Mouse (Mus musculus): ENCODE results near the gene Tgm1. TPM values are rescaled to one million over a fixed set of nuclear protein-coding genes. Genes with fewer than 3 reads are reported as not detected.
A peak's percentile ranks its signal among the peaks of the same experiment; 100 is the strongest.

Gene Tgm1
- polyA plus RNA-seq, 1 experiment from 2014 or later = 1.2 TPM

DNA sequence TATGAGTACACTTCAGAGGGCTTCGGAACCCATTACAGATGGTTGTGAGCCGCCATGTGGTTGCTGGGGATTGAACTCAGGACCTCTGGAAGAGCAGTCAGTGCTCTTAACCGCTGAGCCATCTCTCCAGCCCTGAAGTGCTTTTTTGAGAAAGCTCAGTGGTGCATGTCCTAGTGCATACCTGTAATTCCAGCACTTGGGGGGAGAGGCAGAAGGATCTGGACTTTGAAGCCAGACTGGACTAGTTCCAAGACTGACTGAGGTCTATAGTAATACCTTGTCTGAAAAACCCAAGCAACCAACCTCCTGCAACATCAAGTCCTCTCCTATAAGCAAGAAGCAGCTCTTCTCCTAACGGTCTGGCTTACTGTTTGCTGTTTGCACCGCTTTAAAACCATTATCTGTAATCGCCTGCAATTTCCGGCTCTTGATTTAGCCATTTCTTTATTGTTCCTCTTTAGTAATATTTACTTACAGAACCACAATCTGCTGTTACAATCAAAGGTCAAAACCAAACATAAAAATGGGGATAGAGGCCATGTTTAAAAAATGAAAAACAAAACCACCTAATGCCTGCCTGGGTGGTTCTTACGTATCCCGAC lies 23.5 kb upstream of the Tgm1 start:
- H3K4me2 ChIP-seq (replicated peaks) = no peak overlapping the region
- 0 out of 2 replicates have a peak, but pooled peaks cover 21% of the 10 kb centered on the region for H3K4me1 ChIP-seq (replicated peaks)
- H3K27me3 ChIP-seq (replicated peaks) = no peaks in the 10 kb centered on the region
- WGBS = 75% methylated on average over 9 of the region's 9 CpGs
- H3K9me3 ChIP-seq = no peaks in the 10 kb centered on the region
- H3K4me3 ChIP-seq (replicated peaks) = no peak overlapping the region
- peaks cover 13% of the 10 kb centered on the region for H3K36me3 ChIP-seq
- no peak for ATAC-seq
- no peak overlapping the region for H3K27ac ChIP-seq
- H3K9ac ChIP-seq = no peak overlapping the region

DNA sequence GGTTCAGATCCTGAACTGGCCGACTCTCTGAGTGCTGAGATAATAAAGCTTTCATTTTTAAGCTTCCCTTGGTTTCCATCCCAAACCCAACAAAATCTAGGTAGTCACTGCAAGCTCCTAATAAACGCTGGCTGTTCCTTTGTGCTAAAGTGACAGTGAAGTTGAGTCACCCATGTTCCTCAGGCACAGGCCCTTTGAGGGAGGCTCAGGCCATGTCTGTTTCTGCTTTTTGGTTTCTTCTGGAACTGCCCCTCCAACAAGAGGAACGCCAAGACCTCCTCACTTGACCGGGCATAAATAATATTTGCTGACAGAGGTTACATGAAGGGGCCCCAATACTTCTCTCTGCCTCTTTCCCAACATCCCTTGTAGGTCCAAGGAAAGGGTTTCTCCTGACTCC lies 22.0 kb upstream of the Tgm1 start:
- H3K27ac ChIP-seq = peak overlapping the region; percentile 34; the same call in 1 of the 2 replicates
- 56% methylated on average over 4 of the region's 4 CpGs for WGBS

DNA sequence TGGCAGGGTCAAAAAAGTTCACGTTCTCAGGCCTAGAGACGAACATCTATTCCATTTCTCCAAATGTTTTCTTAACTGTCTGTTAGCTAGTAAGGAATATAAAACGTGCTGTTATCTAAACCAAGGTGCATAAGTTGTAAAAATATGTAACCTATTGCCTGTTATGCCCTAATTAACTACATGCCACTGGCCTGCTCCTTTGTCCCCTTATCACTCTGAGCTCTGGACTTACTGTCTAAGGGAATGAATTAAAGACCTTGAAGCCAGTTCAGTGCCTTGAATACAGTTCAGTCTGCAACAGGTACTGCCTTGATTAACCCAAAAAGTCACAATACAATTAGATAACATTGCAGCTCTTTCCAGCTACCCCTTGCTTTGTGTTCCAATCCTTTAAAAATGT lies 21.6 kb upstream of the Tgm1 start:
- ATAC-seq = peak; percentile 82
- Histone ChIP-seq H3K9ac (no peak overlapping the region), H3K27me3 (replicated peaks) (no peaks in the 10 kb centered on the region), H3K36me3 (peaks cover 10% of the 10 kb centered on the region), H3K4me3 (replicated peaks) (no peak overlapping the region), H3K27ac (peak overlapping the region; percentile 34; the same call in 1 of the 2 replicates), H3K4me1 (replicated peaks) (0 out of 2 replicates have a peak, but pooled peaks cover 21% of the 10 kb centered on the region), H3K9me3 (no peaks in the 10 kb centered on the region), H3K4me2 (replicated peaks) (0 out of 2 replicates have a peak overlapping the region, but pooled peaks have one; percentile 26)
- 30% methylated on average over 3 of the region's 3 CpGs for WGBS

More for the DNA sequence above, 22.0 kb upstream of the Tgm1 start:
- H3K4me1 ChIP-seq (replicated peaks) = 0 out of 2 replicates have a peak, but pooled peaks cover 21% of the 10 kb centered on the region
- H3K9ac ChIP-seq = no peak overlapping the region
- H3K27me3 ChIP-seq (replicated peaks) = no peaks in the 10 kb centered on the region
- ATAC-seq = no peak
- H3K4me2 ChIP-seq (replicated peaks) = peak overlapping the region; percentile 26; the same call in 1 of the 2 replicates
- H3K4me3 ChIP-seq (replicated peaks) = no peak overlapping the region
- no peaks in the 10 kb centered on the region for H3K9me3 ChIP-seq
- H3K36me3 ChIP-seq = peaks cover 13% of the 10 kb centered on the region

DNA sequence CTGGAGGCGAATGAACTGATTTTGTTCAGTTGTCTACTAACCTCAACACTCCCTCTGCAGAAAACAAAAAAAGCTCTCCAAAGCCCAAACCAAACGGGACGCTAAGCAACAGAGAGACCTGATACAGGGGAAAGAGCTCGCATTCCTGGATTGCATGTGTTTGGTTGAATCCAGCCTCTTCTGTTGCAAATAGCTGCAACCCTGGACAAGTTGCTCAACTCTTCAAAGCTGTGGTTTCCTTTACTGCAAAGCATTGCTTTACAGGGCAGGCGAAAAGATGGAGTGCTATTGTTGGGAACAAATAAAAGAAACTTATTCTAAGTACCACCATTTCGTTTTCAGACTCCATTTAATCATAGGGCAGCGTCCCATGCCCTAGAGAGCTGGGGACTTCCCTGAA lies 21.1 kb upstream of the Tgm1 start:
- ATAC-seq = peak; percentile 20
- no peak overlapping the region for H3K4me2 ChIP-seq (replicated peaks)
- H3K4me3 ChIP-seq (replicated peaks) = no peak overlapping the region
- H3K36me3 ChIP-seq = peaks cover 6% of the 10 kb centered on the region; the same call in 1 of the 2 replicates
- no peaks in the 10 kb centered on the region for H3K27me3 ChIP-seq (replicated peaks)
- H3K9me3 ChIP-seq = no peaks in the 10 kb centered on the region
- no peak overlapping the region for H3K9ac ChIP-seq
- H3K4me1 ChIP-seq (replicated peaks) = 0 out of 2 replicates have a peak, but pooled peaks cover 21% of the 10 kb centered on the region
- WGBS = 62% methylated on average over 7 of the region's 7 CpGs
- no peak overlapping the region for H3K27ac ChIP-seq

DNA sequence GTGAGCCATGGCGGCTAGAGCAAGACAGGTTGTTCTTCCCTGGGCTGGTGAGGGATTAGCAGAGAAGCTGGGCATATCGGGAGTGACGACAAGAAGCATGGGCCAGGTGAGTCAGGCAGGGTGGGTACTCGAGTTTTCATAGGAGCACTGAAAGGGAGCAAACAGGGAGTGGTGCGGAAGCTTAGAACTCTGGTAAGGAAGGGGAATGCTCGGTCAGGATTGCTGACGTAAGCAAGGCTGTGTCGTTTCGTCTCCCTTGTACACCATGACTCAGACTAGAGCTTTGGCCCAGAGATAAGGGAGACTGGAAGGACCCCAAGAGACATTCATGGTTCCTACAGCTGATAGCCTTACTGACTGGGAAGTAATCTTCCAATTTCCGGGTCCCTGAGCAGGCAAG lies 20.2 kb upstream of the Tgm1 start:
- Histone ChIP-seq H3K27me3 (replicated peaks) (no peaks in the 10 kb centered on the region), H3K4me2 (replicated peaks) (no peak overlapping the region), H3K9me3 (no peaks in the 10 kb centered on the region), H3K9ac (no peak overlapping the region), H3K36me3 (peaks cover 5% of the 10 kb centered on the region; the same call in 1 of the 2 replicates), H3K4me3 (replicated peaks) (no peak overlapping the region), H3K4me1 (replicated peaks) (0 out of 2 replicates have a peak, but pooled peaks cover 21% of the 10 kb centered on the region), H3K27ac (no peak overlapping the region)
- WGBS = 55% methylated on average over 10 of the region's 10 CpGs
- ATAC-seq = peak; percentile 59

DNA sequence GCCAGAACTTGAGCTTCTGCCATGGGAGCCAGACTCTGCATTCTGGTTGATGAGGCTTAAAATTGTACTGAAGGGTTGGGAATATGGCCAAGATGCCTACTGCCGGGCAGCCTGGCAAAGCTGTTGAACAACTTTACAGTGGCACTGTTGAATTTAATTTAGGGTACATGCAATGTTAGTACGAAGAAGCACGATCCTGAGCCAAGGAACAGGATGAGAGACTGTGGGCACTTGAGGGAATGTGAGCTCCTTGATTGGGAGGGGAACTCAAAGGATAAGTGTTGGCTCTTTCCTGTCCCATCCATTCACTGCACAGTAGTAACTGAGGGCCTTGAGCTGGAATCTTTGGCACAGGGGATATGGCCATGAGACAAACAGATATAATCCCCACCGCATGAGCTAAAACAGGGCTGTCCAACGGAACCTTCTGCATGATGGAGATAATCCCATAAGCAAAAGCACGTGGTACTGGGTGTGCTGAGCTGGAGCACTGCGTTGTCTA lies 16.9 kb upstream of the Tgm1 start:
- 83% methylated on average over 7 of the region's 7 CpGs for WGBS
- 0 out of 2 replicates have a peak, but pooled peaks cover 9% of the 10 kb centered on the region for H3K4me1 ChIP-seq (replicated peaks)
- H3K9ac ChIP-seq = no peak overlapping the region
- H3K27ac ChIP-seq = no peak overlapping the region
- ATAC-seq = no peak
- H3K4me3 ChIP-seq (replicated peaks) = no peak overlapping the region
- H3K27me3 ChIP-seq (replicated peaks) = no peaks in the 10 kb centered on the region
- H3K9me3 ChIP-seq = no peaks in the 10 kb centered on the region
- no peak overlapping the region for H3K4me2 ChIP-seq (replicated peaks)
- no peaks in the 10 kb centered on the region for H3K36me3 ChIP-seq

DNA sequence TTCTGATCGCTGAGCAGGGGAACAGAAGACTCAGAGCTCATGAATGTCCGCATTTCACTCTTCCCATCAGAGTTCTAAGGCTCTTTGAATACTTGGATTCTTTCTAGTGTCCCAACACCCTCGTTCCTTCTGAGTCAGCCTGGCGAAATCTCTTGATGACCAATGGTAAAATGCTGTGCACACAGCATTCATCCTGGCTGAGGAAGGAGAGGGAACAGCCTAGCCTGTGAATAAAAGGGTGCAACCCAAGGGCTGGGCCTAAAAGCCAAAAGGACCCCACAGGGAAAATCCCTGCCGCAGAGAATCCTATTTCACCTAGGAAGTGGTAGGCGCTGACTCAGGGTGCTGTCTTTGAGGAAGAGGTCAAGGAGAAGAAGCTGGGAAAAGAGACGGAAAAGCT lies 16.4 kb upstream of the Tgm1 start:
- no peaks in the 10 kb centered on the region for H3K27me3 ChIP-seq (replicated peaks)
- H3K4me2 ChIP-seq (replicated peaks) = no peak overlapping the region
- H3K36me3 ChIP-seq = no peaks in the 10 kb centered on the region
- H3K4me1 ChIP-seq (replicated peaks) = 0 out of 2 replicates have a peak, but pooled peaks cover 9% of the 10 kb centered on the region
- H3K9me3 ChIP-seq = no peaks in the 10 kb centered on the region
- WGBS = 82% methylated on average over 7 of the region's 7 CpGs
- no peak overlapping the region for H3K27ac ChIP-seq
- H3K9ac ChIP-seq = no peak overlapping the region
- ATAC-seq = no peak
- H3K4me3 ChIP-seq (replicated peaks) = no peak overlapping the region

DNA sequence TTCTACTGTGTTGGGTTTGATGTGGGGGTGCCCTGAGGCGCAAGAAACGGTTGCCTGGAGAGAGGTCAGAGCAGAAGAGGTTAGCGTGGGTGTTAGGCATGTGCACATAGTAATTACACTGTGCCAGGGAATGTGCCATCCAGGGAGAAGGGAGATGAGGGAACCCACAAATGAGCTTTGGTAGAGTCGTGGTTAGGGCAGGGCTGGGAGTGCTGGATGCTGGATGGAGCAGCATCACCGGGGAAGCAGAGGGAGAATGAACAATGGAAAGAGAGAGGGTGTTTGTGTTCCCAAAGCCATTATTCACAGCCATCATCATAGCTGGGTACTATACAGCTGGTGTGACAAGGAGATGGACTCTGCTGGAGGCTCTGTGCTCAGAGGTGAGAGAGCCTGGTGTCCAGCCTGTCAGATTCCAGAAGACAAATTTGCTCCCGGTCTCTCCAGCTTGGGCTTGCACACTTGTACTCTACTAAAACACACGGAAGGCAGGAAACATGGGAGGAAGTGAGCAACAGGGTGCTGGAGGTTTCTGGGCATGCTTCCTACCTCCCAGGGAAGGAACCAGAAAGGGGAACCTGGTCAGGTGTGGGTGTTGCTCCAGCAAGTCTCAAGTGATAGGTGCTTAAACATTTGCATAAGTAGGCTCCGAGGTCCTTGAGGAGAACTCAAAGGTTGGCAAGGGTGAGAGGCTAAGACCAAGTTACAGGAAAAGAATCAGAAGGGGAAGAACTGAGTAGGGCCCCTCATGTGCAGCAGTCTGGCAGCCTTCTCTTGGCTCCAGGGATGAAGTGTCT lies 14.4 kb upstream of the Tgm1 start:
- no peak for ATAC-seq
- no peak overlapping the region for H3K4me2 ChIP-seq (replicated peaks)
- H3K27me3 ChIP-seq (replicated peaks) = no peaks in the 10 kb centered on the region
- WGBS = 59% methylated on average over 8 of the region's 8 CpGs
- no peak overlapping the region for H3K4me3 ChIP-seq (replicated peaks)
- H3K36me3 ChIP-seq = no peaks in the 10 kb centered on the region
- no peak overlapping the region for H3K27ac ChIP-seq
- no peaks in the 10 kb centered on the region for H3K4me1 ChIP-seq (replicated peaks)
- H3K9ac ChIP-seq = no peak overlapping the region
- no peaks in the 10 kb centered on the region for H3K9me3 ChIP-seq

DNA sequence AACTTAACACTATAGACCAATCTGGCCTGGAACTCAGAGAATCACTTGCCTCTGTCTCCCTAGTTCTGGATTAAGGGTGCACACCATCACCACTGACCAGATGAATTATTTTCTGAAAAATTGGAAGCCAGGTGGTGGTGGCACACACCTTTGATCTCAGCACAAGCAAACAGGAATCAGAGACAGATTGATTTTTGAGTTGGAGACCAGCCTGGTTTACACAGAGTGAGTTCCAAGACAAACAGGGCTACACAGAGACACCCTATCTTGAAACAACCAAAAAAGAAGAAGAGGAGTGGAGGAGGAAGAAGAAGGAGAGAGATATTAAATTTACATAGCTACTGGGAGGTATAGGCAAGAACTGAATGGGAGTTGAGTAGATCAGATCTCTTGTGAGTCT lies 12.5 kb upstream of the Tgm1 start:
- no peak for ATAC-seq
- H3K27ac ChIP-seq = no peak overlapping the region

DNA sequence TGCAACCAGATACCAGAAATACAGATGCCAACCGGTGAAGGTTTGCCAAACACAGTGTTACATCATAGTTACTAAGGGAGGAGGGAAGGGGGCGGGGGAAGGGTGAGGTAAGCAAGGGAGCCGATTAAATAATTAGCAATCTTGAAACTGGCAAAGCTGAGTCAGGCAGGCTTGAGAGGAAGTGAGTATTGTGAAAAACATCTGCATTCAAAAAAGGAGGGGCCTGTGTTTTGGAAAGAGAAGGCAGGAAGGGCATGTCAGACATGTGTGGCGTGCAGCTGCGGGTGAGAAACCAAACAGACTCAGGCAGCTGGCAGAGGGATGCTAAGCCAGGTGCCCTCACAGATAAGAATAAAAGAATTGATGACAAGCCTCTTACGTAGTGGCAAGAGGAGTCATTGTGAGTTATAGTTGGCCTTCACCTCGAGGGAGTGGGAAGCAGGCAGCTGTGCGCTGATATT lies 10.7 kb upstream of the Tgm1 start:
- Histone ChIP-seq H3K4me2 (replicated peaks) (no peak overlapping the region), H3K4me3 (replicated peaks) (no peak overlapping the region), H3K27me3 (replicated peaks) (no peaks in the 10 kb centered on the region), H3K9ac (no peak overlapping the region), H3K4me1 (replicated peaks) (0 out of 2 replicates have a peak, but pooled peaks cover 7% of the 10 kb centered on the region), H3K36me3 (no peaks in the 10 kb centered on the region; the same call in 1 of the 2 replicates), H3K9me3 (no peaks in the 10 kb centered on the region), H3K27ac (no peak overlapping the region)
- ATAC-seq = no peak
- 58% methylated on average over 8 of the region's 8 CpGs for WGBS

More for the DNA sequence above, 12.5 kb upstream of the Tgm1 start:
- Histone ChIP-seq H3K4me1 (replicated peaks) (0 out of 2 replicates have a peak, but pooled peaks cover 2% of the 10 kb centered on the region), H3K4me3 (replicated peaks) (no peak overlapping the region), H3K36me3 (no peaks in the 10 kb centered on the region), H3K9me3 (no peaks in the 10 kb centered on the region), H3K9ac (no peak overlapping the region), H3K4me2 (replicated peaks) (no peak overlapping the region), H3K27me3 (replicated peaks) (no peaks in the 10 kb centered on the region)

DNA sequence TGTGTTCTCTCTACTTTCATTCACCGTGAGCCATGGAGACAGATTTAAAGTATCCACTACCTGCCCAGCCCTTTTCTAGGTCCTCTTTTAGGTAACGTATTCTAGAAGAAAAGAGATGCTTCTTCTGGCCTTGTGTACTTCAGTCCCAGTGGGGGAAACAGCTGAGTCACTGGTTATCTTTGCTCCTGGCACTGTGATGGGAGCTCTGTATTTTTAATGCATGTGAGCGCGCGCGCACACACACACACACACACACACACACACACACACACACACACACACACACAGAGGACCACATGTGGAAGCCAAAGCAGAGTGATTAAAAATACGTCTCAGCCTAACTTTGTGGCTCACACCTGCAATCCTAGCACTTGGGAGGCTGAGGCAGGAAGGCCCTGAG lies 9.7 kb upstream of the Tgm1 start:
- H3K4me3 ChIP-seq (replicated peaks) = no peak overlapping the region
- no peak overlapping the region for H3K27ac ChIP-seq
- no peak for ATAC-seq
- 0 out of 2 replicates have a peak, but pooled peaks cover 7% of the 10 kb centered on the region for H3K4me1 ChIP-seq (replicated peaks)
- peaks cover under 1% of the 10 kb centered on the region; the same call in 1 of the 2 replicates for H3K36me3 ChIP-seq
- H3K9ac ChIP-seq = no peak overlapping the region
- H3K9me3 ChIP-seq = no peaks in the 10 kb centered on the region
- no peak overlapping the region for H3K4me2 ChIP-seq (replicated peaks)
- H3K27me3 ChIP-seq (replicated peaks) = no peaks in the 10 kb centered on the region
- 89% methylated on average over 7 of the region's 7 CpGs for WGBS

DNA sequence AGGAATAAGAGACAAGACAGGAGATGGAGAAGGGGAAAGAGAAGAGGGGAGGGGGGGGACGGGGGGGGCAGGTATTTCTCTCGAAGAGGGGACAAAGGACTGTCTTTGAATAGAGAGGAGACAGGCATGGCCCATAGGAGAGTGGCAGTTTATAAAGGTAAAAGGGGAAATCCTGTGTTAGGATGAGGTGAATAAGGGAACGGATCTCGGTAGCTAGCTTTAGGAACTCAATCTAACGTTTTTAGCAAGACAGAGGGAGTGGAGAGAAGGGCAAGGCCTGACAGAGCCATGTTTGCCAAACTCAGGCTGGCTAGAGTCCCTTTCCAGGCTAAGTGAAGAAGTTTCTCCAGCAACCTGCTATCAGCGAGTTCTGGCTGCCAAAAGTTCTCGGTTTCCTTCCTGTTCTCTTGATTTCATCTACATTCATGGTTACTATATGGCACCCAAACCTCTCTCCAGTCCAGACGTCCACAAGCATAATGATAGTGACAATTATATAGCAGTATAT lies 8.8 kb upstream of the Tgm1 start:
- WGBS = 50% methylated on average over 8 of the region's 8 CpGs
- 0 out of 2 replicates have a peak, but pooled peaks cover 7% of the 10 kb centered on the region for H3K4me1 ChIP-seq (replicated peaks)
- H3K27ac ChIP-seq = no peak overlapping the region; the same call in 1 of the 2 replicates
- H3K4me2 ChIP-seq (replicated peaks) = peak overlapping the region; percentile 89
- H3K36me3 ChIP-seq = peaks cover 4% of the 10 kb centered on the region; the same call in 1 of the 2 replicates
- no peaks in the 10 kb centered on the region for H3K9me3 ChIP-seq
- no peak; the same call in 1 of the 2 replicates for ATAC-seq
- H3K4me3 ChIP-seq (replicated peaks) = peak overlapping the region; percentile 91
- peak overlapping the region; percentile 81; the same call in 1 of the 2 replicates for H3K9ac ChIP-seq
- no peaks in the 10 kb centered on the region for H3K27me3 ChIP-seq (replicated peaks)

Measured in intestine, embryonic 15.5 days (tissue).